Mouse (Mus musculus) bone marrow, adult 2 months (tissue): ENCODE data around the gene Cdc42se2. TPM values are rescaled to one million over a fixed set of nuclear protein-coding genes. Genes with fewer than 3 reads are reported as not detected.

Source experiments
- H3K27ac ChIP-seq: fragments of 200-500 bp; 2 replicates; pipeline ENCODE4 v1.5.1; 2012; ENCODE audit warnings: low read depth, mild to moderate bottlenecking, control low read depth, inconsistent platforms, low read length; ENCODE audit not compliant: control insufficient read depth, poor library complexity, insufficient read depth
- H3K4me1 ChIP-seq: fragments of 200-500 bp; 2 replicates; pipeline ENCODE4 v1.6.1; 2011; ENCODE audit warnings: low read length; ENCODE audit not compliant: control insufficient read depth, insufficient read depth
- H3K4me3 ChIP-seq: fragments of 200-500 bp; replicated peaks from 2 replicates; pipeline ENCODE3; 2011; ENCODE audit warnings: mild to moderate bottlenecking, low read depth, low read length, control low read depth; ENCODE audit not compliant: control insufficient read depth
- CTCF ChIP-seq: fragments of 200-500 bp; IDR thresholded peaks from 2 replicates; pipeline ENCODE4 v1.5.1; 2011; ENCODE audit warnings: low read length, control low read depth; ENCODE audit not compliant: control insufficient read depth, insufficient read depth
- POLR2A ChIP-seq: fragments of 200-500 bp; IDR thresholded peaks from 2 replicates; pipeline ENCODE4 v1.6.1; 2011; ENCODE audit warnings: low read depth, mild to moderate bottlenecking, control low read depth, low read length, borderline replicate concordance; ENCODE audit not compliant: control insufficient read depth
- WGBS: fragments of 180-500 bp; shearing (Covaris S2); methylation state at CpG from one replicate; pipeline ENCODE4 v1.1.7; 2018; 5-methylcytosine and 5-hydroxymethylcytosine counted together
- polyA plus RNA-seq: library from polyadenylated mRNA; stranded (reverse); fragments of >200 nt; gene quantifications from 2 replicates; pipeline ENCODE4 v1.2.4, GENCODE M21; 2011; ENCODE audit warnings: low replicate concordance; ENCODE audit not compliant: missing spikeins, insufficient read depth, insufficient read length

Cdc42se2 gene
- polyA plus RNA-seq, 1 experiment, result 17.9 TPM

- H3K4me1 ChIP-seq, result peaks cover 7% of the 10 kb centered on the region
- 14% methylated on average over 7 of the region's 7 CpGs for WGBS
Measured at GRCm38 (mm10) chr11:54774282-54775078, 13.0 kb downstream of the Cdc42se2 start.

DNA sequence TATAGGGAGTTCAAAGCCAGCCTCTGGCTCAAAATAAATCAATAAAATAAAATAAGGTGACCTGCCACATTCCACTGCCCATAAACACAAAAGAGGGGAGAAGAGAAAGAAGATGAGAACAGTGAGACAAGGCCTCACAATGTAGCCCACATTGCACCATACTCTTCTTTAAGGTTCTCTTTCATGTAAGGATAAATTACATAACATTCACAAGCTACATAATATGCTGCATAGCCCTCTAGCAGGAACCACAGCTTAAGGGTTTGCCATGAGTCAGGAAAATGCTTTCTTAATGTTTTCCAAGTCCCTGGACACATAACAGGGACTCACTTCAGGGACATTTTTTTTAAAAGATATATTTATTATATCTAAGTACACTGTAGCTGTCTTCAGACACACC lies 15.9 kb downstream of the Cdc42se2 start:
- no peak overlapping the region for H3K27ac ChIP-seq
- H3K4me3 ChIP-seq, result no peak overlapping the region
- TF ChIP-seq CTCF (no peak), POLR2A (no peak)
- peaks cover 4% of the 10 kb centered on the region for H3K4me1 ChIP-seq

More at GRCm38 (mm10) chr11:54774282-54775078, 13.0 kb downstream of the Cdc42se2 start:
- no peak overlapping the region; the same call in 1 of the 2 replicates for H3K27ac ChIP-seq
- H3K4me3 ChIP-seq, result no peak overlapping the region
- no peak for TF ChIP-seq POLR2A
- TF ChIP-seq CTCF, result no peak

- Histone ChIP-seq H3K4me1 (peaks cover 3% of the 10 kb centered on the region), H3K4me3 (no peak overlapping the region), H3K27ac (no peak overlapping the region)
- TF ChIP-seq POLR2A, result no peak
- WGBS, result 58% methylated on average over 5 of the region's 5 CpGs
Measured at GRCm38 (mm10) chr11:54769843-54770242, 17.6 kb downstream of the Cdc42se2 start.

GRCm38 (mm10) chr11:54768116-54768690 lies 19.3 kb downstream of the Cdc42se2 start:
- peaks cover 2% of the 10 kb centered on the region for H3K4me1 ChIP-seq
- 92% methylated on average over 3 of the region's 3 CpGs for WGBS
- TF ChIP-seq POLR2A (no peak), CTCF (no peak)
- no peak overlapping the region for H3K4me3 ChIP-seq
- H3K27ac ChIP-seq, result no peak overlapping the region

DNA sequence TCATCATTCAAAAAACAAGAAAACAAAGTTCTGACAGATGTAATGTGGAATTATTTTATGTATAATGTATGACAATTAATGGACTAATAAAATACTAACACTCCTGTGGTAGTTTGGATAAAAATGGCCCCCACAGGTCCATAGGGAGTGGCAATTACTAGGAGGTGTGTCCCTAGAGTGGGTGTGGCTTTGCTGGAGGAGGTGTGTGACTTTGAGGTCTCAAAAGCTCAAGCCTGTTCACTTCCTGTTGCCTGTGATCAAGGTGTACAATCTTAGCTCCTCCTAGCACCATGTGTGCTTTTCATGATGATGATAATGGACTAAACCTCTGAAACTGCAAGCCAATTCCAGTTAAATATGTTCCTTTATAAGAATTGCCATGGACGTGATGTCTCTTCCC lies 22.7 kb downstream of the Cdc42se2 start:
- Histone ChIP-seq H3K4me3 (no peak overlapping the region), H3K4me1 (peaks cover under 1% of the 10 kb centered on the region), H3K27ac (no peak overlapping the region)
- TF ChIP-seq POLR2A (no peak), CTCF (no peak)
- WGBS, result 82% methylated on average over 1 of the region's 1 CpGs

DNA sequence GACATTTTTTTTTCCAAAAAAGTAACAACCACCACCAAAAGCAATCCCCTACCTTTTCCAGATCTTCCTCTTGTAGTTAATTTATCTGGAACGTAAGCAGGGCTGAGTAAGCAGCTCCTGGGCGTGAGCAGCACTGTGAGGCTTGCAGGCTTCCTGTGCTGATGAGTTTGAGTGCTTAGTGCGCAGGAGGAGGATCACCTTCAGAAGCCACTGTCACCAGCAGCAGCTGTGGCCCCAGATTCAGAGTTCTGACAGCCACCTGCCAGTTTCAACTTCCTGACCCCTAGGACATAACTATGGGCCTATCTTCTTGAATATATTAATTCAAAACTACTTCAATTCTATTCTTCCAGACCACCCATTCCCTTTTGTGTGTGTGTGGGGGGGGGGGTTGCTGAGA lies 23.4 kb downstream of the Cdc42se2 start:
- H3K4me1 ChIP-seq, result no peaks in the 10 kb centered on the region; the same call in 1 of the 2 replicates
- H3K4me3 ChIP-seq, result no peak overlapping the region
- WGBS, result 41% methylated on average over 3 of the region's 3 CpGs
- no peak overlapping the region for H3K27ac ChIP-seq
- TF ChIP-seq CTCF (no peak), POLR2A (no peak)

- Histone ChIP-seq H3K4me3 (no peak overlapping the region), H3K4me1 (peaks cover 3% of the 10 kb centered on the region), H3K27ac (no peak overlapping the region)
- WGBS, result 38% methylated on average over 5 of the region's 5 CpGs
- no peak for TF ChIP-seq POLR2A
- no peak for TF ChIP-seq CTCF
Measured at GRCm38 (mm10) chr11:54762735-54763134, 24.7 kb downstream of the Cdc42se2 start.

DNA sequence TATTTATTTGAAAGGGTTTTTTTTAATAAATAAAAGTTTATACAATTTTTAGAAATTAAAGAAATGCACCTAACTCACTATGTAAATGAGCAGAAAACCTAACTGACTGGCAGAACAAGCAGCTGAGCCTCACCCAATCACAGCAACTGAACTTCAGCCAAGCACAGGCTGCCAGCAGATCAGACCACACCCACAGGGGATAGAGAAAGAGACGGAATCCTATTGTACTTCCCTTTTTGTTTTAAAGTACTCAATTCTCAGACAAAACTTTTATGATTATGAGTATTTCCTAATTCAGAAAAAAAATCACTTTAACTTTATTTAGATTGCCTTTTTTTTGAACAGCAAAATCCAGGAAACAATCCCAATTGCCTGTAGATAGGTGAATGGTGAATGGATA lies 29.5 kb downstream of the Cdc42se2 start:
- Histone ChIP-seq H3K4me3 (no peak overlapping the region), H3K4me1 (peaks cover 3% of the 10 kb centered on the region), H3K27ac (no peak overlapping the region)
- 0% methylated on average over 1 of the region's 1 CpGs for WGBS
- TF ChIP-seq CTCF (no peak), POLR2A (no peak)
